Mouse (Mus musculus) embryo, embryonic 10.5 days (tissue): ENCODE measurements around the gene Nfe2l2.

ENCODE experiments used
- DNase-seq: peaks from one replicate; pipeline ENCODE4 v3.0.0-alpha.2; 2015; ENCODE audit warnings: low spot score

Nfe2l2 gene

DNA sequence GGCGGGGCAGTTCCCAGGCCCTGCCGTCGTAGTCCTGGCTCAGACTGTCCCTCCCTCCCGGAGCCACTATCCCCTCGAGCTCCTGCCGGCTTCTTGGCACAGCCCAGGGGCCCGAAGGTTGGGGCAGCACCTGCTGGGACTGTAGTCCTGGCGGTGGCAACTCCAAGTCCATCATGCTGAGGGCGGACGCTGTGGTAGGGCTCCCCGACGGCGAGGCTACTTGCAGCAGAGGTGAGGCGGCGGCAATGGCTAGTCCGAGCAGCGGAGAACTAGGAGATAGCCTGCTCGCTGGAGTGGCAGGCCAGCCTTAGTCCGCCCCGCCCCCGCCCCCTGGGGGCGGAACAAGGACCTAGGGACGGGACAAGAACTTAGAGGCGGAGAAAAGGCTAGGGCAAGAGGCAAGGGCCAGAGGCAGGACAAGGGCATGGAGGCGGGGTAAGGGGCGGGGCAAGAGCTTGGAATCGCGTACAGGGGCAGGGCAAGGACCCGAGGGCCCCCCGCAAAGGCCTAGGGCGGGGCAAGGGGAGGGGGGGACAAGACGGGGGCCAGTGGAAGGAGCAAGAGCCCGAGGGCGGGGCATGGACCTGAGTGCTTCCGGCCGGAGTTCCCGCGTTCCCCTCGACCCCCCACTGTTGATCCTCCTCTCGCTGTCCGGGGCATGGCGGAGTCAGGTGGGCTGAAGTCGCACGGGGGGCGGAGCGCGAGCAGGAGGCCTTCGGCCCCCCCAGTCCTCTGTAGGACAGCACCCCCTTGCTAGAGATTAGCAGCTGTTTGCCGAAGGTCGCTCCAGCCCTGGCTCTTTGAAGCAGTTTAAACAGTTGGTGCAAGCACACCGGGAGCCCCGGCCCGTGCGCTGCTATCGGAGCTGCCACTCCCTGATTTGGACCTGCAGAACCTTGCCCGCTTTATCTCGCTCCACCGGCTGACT is at the start of gene Nfe2l2:
Nfe2l2 (minus strand) TSS at position 408 of the 928 bp plus-strand sequence.
- DNase-seq, result peak; percentile 99

DNA sequence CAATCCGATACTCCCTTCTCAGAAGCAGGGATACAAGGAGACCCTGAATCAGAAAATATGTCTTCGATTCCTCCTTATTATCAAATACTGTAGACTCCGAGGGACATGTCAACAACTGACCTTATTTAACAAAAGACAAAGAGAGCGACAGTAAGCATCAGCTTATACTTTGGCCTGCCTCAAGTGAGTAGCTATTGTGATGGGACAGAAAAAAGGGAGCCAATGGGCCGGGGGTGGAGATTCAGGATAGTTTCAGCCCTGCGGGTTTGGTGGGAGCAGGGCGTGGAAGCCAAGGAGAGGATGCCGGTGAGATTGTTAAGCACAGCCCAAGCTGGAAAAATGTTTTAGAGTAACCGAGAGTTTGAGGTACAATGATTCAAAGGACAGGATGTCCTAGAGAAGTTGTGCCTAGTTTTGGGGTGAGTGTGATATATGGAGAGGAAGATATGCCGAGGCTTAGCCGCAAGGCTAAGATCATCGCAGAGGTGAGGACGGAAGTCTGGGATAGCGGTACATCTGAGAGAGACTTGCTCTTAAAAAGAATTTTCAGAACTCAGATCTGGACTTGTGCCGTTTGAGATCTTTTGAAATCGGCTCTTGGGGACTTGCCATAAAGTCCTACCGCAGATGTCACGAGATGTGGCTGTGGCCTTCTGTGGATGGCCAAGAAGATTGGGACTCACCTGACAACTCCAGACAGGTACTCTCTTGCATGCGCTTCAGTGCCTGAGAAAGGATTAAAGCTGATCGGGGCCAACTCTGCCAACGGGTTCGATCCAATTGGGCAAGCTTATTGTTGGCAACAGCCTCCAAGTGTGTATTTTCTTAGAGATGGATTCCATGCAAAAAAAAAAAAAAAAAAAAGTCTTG is 48.1 kb upstream of the Nfe2l2 start:
- DNase-seq, result no peak

DNA sequence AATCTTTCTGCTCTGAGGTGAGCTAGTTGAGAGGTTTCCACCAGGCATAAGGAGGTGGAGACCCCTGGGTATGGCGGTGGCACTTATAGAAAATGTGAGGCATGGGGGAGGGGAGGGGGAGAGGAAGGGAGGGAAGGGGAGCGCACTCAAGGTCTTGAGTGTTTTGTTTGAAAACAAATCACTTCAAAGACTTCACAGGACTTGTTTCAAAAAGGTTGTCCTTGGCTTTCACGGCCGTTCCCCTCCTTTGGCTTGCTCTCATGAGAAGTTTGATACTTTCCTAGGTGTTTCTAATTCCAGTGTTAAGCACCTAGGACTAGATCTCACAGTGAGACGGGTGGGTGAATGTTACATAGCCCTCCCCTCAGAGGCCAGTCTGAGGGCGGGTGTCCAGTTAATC is 47.5 kb upstream of the Nfe2l2 start:
- no peak for DNase-seq

DNA sequence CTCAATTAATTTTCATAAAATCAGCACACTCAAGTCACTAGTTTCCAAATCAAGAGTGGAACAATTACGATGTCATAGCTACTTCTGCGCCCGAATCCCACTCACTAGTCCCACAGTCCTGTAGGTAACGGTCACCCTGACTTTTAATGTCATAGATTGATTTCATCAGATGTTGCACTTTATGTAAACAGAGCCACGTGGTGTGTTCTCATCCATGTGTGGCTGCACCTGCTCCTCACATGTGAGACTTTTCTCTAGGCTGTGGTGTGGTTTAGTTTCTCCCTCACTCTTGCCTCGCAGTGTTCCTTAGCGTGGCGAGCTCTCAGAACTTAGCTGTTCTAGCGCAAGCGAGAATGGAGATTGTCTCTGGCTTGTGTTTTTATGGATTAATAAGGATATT is 46.4 kb upstream of the Nfe2l2 start:
- DNase-seq, result no peak

DNA sequence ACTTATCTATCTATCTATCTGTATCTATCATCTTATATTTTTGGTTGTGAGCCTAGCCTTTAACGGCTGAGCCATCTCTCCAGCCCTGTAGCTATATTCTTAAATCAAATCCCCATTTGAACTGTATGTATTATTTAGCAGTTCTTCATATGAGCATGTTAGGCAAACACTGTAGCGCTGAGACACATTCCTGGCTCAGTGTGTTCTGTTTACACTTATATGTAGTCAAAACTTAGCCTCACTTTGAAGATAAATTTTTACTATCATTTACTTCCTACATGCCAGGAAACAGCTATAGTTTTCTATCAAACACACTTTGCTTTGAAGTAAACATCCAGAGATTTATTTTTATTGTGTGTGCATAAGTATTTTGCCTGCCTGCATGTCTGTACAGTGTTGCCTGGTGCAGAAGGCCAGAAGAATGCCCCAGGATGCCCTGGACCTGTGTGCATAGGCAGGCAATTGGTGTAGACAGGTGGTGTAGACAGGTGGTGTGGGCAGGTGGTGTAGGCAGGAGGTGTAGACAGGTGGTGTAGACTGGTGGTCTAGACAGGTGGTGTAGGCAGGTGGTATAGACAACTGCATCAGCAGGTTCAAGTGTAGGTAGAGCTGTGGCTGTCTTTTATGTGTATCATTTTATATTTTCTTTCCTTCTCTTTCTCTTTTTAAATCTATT is 45.7 kb upstream of the Nfe2l2 start:
- no peak for DNase-seq

DNA sequence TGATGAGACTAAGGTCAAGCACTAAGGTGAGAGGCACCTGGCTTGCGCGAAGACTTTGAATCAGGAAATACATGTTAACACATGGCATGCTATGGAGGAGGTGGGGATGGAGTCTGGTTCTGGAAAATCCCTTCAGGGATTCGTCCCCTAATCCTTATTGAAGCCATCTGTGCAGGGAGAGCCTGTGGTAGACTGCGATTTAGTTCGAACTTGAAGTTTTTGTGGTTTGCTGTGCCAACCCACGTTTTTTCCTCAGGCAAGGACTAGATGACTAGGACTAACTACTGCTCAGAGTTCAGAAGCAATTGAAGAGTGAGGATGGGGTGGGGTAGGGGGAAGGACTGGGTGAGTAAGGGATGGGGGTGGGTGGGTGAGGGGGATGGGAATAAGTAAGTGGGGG is 44.4 kb upstream of the Nfe2l2 start:
- no peak for DNase-seq

DNA sequence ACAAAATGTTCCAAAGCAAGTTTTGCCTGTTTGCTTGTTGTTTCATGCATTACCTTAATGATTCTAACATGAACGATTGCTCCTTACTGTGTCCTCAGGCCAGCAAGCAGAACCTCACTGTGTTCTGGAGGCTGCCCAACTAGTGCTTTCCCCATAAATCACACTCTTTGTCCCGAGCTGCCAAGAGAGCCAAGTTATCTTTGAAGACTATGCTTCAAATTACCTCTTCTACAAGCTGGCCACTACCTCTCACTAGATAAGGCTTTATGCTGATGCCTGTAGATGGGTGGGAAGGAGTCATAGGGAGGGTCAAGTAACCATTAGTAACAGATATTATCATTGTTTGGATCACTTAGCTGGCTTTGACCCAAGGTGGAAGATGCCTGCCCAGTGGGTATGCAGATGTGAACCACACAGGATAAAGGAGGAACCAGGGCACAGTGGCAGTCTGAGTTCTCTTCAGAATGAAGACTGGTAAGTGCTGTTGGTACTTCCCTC is 32.6 kb upstream of the Nfe2l2 start:
- DNase-seq, result no peak

DNA sequence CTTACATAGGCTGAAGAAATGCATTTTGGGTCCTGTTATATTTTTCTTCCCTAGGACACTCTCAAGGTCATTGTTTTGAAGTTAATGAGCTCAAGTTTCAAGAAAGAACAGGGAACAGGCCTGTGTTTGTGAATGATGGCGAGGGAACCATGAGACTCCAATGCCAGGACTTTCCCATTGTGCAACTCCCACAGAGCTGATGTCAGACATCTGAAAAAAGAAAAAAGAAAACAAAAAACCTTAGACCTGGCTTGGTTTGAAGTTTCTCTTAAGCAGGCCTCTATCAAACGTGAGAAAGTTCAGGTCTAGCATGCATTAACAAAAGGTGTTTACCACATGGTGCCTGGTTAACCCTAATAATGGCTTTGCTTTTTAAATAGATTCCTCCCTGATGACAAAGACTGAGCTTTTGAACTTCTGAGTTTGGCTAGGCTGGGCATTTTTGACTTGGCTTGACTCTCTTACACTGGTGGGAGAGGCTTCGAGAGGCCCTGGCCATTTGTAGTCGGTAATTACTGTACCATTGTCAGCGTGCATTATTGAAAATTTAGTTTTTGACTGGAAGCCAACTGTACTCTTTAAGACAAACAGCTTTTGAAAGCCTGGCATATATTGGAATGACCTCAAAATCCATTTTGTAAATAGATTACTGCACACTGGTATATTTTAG is 29.9 kb upstream of the Nfe2l2 start:
- no peak for DNase-seq

DNA sequence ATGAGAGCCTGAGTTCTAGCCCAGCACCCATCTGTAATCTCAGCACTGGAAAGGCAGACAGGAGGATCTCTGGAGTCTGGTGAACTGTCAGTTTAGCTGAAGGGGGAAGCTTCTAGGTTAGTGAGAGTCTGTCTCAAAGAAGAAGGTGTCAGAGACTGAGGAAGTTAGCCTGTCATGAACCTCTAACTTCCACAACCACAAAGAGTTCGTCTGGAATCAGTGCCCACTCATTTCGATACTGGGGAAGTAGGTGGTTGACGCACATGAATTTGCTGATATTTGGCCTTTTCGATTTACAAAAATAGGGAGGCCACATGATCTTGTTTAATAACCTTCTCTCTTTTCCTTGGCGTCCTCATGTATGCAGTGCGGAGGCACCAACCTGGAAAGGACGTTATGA is 28.7 kb upstream of the Nfe2l2 start:
- DNase-seq, result no peak

DNA sequence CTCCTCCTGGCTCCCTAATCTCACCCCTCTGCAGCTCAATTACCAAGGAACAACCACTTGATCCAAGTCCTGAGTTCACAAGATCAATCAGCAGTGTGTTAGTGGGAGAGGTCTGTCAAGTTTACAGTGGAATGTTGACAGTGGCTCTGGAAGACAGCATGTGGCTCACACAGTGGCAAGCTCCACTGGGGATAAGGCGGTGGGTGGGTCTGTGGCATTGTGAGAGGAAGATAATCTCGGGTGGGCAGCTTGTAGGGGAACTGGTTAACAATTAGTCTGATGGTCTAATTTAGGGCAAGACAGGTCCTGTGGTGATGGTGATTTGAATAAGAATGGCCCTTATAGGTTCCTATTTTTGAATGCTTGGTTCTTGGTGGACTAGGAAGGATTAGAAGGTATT is 27.5 kb upstream of the Nfe2l2 start:
- no peak for DNase-seq

DNA sequence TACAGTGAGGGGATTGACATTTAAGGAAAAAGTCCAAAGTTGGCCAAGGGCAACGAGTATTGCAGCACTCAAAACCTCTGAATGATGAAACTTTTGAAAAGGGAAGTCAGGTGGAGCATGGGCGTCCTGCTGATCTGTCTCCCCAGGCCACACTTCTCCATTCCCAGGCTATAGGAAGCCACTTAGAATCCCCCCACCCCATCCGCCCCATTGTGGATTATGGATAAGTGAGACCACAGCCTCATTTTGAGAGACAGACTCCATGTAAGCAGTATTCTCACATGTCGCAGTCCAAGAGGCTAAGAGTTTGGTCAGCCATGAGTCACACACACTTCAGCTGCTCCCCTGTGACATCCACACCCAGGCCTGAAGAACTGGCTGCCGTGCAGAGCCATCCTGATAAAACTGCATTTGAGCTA is 26.8 kb upstream of the Nfe2l2 start:
- no peak for DNase-seq

DNA sequence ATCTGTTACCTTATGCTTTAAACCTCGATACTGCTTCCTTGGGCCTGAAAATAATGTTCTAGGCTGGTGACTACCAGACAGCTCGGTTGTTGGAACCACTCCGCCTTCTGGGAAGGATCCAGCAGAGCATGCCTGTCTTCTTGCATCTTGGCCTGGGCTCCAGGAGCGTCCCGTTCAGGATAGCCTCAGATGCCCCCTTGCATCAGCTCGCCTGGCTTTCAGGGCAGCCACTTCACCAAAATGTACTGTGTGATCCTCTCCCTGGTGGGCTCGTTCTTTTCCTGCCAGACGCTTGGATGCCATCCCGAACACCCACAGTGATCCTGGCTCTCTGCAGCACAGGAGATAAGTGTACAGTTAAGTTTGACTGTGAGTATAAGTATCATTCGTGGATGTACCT is 25.6 kb upstream of the Nfe2l2 start:
- no peak for DNase-seq

DNA sequence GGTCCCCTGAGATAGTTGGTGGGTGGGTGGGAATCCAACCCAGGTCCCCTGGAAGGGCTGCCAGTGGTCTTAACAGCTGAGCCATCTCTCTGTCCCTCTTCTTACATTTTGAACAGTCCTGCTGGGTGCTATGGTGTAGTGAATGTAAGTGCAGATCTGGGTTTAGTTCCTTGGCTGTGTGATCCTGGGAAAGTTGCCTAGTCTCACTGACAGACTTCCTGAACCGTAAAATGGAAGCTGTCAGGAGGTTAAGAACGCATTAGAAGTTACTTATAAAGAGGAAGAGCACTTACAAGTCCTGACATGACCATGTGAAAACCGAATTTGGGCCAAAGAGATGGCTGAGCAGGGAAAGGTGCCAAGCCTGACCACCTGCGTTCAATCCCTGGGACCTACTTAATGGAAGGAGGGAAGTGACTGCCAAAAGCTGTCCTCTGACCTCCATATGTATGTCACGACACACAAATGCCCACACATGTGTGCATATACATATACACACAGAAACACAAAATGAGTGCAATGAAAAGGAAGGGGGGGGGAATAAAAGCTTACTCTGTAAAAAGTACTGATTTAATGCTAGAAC is 20.5 kb upstream of the Nfe2l2 start:
- DNase-seq, result no peak

DNA sequence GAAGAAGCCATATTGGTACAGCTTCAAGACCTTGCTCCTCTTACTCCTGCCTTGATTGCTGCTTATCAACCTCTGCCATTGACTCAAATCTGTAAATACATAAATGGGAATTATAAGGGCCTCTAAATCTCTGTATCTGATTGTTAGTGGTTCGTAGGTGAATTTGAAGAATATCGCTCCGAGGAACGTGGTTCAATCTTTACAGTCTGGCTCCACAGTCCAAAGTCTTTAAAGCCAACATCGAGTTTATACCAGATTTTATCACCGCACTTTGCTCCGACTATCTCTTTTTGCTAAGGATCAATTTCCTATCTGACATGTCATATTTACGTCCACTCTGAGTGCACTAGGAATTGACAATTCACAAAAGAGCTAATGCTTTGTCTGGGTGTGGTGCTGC is 19.0 kb upstream of the Nfe2l2 start:
- DNase-seq, result no peak

DNA sequence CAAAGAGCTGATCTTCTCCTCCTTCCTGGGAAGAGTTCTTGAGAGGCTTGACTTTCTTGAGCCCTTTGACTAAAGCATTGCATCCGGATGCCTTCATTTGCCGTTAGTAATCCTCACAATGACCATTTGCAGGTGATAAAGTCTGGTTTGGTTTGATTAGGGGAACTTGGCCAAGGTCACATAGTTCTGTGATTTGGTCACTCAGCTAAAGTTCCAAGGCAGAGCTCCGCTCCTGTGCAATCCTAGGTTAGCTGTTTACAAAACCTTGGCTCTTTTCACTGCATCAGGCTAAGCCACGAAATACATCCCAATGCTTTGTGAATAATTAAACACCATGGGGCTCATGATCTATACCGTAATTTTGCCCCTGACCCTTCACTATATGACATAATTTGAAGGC is 18.5 kb upstream of the Nfe2l2 start:
- no peak for DNase-seq

DNA sequence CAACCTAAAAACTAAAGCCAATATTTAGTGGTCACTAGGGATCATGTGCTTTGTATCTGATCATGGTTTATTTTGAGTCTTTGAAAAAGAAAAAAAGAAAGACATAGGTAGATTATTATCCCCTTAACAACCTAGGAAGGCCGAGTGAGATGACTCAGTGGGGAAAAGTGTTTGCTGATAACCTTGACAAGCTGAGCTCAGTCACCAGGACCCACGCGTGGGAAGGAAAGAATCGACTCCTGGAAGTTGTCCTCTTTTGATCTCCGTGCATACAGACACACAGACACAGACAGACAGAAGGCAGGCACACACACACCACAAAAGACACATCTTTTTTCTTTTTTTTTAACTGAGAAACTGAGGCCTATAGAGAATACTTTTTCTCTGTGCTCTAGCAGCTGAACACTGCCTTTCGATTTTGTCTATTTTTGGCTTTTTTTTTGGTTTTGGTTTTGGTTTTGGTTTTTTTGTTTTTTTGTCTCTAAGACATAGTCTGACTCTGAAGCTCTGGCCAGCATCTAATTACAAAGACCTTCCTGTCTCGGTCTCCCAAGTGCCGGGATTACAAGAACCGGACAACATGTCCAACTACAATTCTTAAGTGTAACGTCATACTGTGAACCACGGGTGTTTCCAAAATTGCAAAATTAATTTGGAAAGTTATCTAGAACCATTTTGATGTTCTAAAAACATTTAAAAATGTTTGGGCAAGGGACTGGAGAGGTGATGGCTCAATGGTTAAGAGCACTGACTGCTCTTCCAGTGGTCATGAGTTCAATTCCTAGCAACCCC is 16.0 kb upstream of the Nfe2l2 start:
- no peak for DNase-seq

DNA sequence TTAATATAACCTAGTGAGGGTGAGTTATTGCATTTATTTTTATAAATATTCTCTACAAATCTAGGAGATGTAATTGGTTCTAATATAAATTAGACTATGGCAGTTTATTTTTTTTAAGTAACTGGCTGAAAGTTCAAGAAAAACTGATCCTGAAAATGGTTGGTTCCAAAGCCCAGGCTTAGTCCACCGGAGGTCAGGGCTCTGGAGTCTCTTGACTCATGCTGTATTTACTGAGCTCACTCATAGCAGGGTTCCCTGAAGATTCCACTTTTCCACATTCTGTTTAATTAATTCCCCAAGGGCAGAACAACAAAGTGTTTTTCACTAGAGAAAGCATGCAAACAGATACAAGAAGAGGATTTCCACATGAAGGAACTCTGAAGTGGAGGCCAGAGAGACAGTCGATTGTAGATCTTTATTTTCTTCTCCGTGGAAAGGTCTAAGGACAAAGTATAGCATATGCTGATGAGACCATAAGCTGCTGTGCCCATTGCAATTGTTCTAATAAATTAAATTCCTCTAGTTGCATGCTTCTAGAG is 15.0 kb upstream of the Nfe2l2 start:
- no peak for DNase-seq

DNA sequence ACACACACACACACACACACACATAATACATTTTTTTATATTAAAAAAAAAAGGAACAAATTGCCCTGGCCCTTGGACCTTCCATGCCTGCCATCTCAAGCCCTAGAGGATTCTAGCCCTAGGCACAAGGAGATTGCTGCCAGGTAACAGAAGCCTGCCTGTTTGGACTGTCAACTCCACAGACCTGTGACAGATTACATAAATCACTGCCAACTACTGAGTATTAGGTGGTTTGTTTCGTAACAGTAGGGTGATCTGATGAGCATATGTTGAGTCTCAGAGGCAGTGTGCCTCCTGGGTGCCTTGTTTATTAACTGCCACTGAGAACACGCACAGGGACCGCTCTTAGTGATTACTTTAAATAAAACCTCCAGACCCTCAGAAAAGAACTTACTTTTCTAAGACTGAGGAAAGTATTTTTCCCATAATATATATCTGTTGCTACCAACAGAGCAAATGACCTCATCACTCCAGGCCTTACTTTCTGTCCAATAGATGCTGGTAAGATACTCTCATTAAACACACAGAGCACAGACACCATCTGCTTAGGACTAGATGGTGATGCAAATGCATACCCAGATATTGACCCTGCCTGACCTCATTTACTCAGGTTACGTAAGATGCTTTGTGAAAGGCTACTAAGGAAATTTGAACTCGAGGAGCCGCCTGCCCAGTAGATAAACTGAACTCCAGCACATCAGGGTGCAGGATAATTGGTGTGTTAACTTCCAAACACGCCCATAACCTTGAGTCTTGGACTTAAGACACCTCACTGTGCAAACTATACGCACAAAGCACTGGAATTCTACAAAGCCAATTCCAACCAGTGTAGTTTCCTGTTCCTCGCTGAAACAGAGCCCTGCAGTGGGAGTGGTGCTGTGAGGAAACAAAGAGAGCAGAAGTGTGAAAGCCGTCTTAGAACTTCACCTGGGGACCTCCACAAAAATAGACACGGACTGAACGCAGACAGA is 11.9 kb upstream of the Nfe2l2 start:
- peak; percentile 71 for DNase-seq

DNA sequence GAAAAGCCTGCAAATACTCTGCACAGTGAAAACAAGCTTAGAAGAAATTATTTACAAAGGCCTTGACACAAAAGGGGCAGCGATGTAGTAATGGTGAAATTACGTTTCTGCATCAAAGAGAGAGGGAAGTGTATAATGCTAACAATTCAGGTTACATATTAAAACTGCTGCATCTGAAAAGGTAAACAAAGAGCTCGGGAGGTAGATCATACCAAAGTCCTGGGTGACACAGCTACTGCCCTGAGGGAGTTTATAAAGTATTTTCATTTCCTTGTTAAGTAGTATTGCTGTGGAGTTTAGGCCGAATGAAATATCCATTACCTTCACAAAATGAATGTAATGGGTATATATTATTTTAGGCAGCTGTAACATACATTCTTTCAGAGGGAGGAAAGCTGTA is 10.3 kb upstream of the Nfe2l2 start:
- no peak for DNase-seq
